Mouse (Mus musculus): ENCODE results near the gene Cntnap5a. TPM values are rescaled to one million over a fixed set of nuclear protein-coding genes. Genes with fewer than 3 reads are reported as not detected.

Cntnap5a gene
- polyA plus RNA-seq, 1 experiment, result not detected

DNA sequence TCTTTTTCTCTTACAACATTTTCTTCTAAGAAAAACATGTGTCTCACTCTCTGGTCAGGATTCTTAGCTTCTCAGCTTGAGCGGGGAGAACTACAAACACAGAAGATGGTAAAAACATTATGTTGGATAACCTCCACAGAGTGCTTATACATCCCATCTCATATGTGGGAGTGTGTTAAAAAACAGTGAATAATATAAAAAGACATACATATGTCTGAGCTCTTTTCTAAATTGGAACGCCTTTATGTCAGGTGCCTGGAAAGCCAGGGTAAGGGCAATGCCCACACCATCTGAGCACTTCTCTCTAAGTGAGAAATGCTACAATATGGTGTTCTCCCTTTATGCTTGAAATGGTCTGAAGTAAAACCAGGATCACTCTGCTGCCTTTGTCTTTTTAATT is 507.7 kb downstream of the Cntnap5a start:
- 78% methylated on average over 2 of the region's 2 CpGs for whole genome bisulfite sequencing
- H3K27ac ChIP-seq (ENCODE audit: control insufficient read depth, insufficient read depth, low read depth, low read length, poor library complexity), result no peak overlapping the region
- TF ChIP-seq CTCF (IDR thresholded peaks at IDR 0.05; ENCODE audit: control insufficient read depth, insufficient read depth, low read length), result no peak
- TF ChIP-seq POLR2A (IDR thresholded peaks at IDR 0.05; ENCODE audit: borderline replicate concordance, control insufficient read depth, low read depth, low read length), result no peak

DNA sequence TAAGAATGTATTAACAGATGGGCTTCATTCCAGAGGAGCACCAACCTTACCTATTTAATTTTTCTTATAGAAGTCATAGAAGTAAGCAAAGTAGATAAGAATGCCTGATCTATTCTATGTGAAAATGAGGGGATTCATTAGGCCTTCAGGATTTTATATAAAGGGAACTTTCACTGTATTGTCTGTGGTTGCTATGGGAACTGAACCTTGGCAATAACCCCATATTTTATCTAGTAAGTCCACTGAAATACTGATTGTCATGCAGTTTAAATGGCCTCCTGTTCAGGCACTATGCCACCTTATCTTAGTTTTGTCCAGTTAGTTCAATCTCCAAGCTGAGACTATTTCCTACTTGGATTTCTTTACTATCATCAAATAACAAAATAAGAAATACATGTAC is 532.3 kb downstream of the Cntnap5a start:
- TF ChIP-seq POLR2A (IDR thresholded peaks at IDR 0.05; ENCODE audit: borderline replicate concordance, control insufficient read depth, low read depth, low read length), result no peak
- no peak for TF ChIP-seq CTCF (IDR thresholded peaks at IDR 0.05; ENCODE audit: control insufficient read depth, insufficient read depth, low read length)
- Histone ChIP-seq H3K4me3 (replicated peaks; ENCODE audit: control insufficient read depth, low read depth, low read length) (no peak overlapping the region), H3K27ac (ENCODE audit: control insufficient read depth, insufficient read depth, low read depth, low read length, poor library complexity) (no peak overlapping the region), H3K4me1 (ENCODE audit: control insufficient read depth, insufficient read depth, low read length) (no peaks in the 10 kb centered on the region)

More for the DNA sequence above, 507.7 kb downstream of the Cntnap5a start:
- Histone ChIP-seq H3K4me1 (ENCODE audit: control insufficient read depth, insufficient read depth, low read length) (no peaks in the 10 kb centered on the region), H3K4me3 (replicated peaks; ENCODE audit: control insufficient read depth, low read depth, low read length) (no peak overlapping the region)

GRCm38 (mm10) chr1:116240538-116240937 is 556.0 kb downstream of the Cntnap5a start:
- Histone ChIP-seq H3K4me3 (replicated peaks; ENCODE audit: control insufficient read depth, low read depth, low read length) (no peak overlapping the region), H3K27ac (ENCODE audit: control insufficient read depth, insufficient read depth, low read depth, low read length, poor library complexity) (no peak overlapping the region), H3K4me1 (ENCODE audit: control insufficient read depth, insufficient read depth, low read length) (no peaks in the 10 kb centered on the region)
- TF ChIP-seq CTCF (IDR thresholded peaks at IDR 0.05; ENCODE audit: control insufficient read depth, insufficient read depth, low read length), result no peak
- TF ChIP-seq POLR2A (IDR thresholded peaks at IDR 0.05; ENCODE audit: borderline replicate concordance, control insufficient read depth, low read depth, low read length), result no peak

DNA sequence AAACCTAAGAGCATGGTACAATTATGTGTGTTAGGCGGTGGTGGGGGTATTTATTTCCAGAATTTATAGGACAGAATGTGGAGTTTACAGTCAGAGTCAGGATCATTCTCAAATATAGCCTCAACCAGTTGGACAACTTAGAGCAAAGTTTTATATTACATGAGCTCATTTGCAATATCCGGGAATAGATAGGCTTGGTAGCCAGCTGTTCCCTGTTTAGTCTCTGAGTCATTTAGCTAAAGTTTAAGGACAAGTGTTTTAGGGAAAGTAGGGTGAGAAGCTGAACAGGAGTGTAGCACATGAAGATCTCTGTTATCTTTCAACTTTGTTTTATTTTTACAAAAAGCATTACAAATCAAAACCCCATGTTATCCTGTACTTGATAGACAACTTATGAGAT is 559.3 kb downstream of the Cntnap5a start:
- no peak overlapping the region for H3K4me3 ChIP-seq (replicated peaks; ENCODE audit: control insufficient read depth, low read depth, low read length)
- no peak overlapping the region for H3K27ac ChIP-seq (ENCODE audit: control insufficient read depth, insufficient read depth, low read depth, low read length, poor library complexity)
- H3K4me1 ChIP-seq (ENCODE audit: control insufficient read depth, insufficient read depth, low read length), result no peaks in the 10 kb centered on the region
- TF ChIP-seq POLR2A (IDR thresholded peaks at IDR 0.05; ENCODE audit: borderline replicate concordance, control insufficient read depth, low read depth, low read length) (no peak), CTCF (IDR thresholded peaks at IDR 0.05; ENCODE audit: control insufficient read depth, insufficient read depth, low read length) (no peak)
- WGBS, result 83% methylated on average over 2 of the region's 2 CpGs

GRCm38 (mm10) chr1:116281144-116281543 is 596.6 kb downstream of the Cntnap5a start:
- TF ChIP-seq CTCF (IDR thresholded peaks at IDR 0.05; ENCODE audit: control insufficient read depth, insufficient read depth, low read length) (no peak), POLR2A (IDR thresholded peaks at IDR 0.05; ENCODE audit: borderline replicate concordance, control insufficient read depth, low read depth, low read length) (no peak)

GRCm38 (mm10) chr1:116283968-116284367 is 599.4 kb downstream of the Cntnap5a start:
- 65% methylated on average over 1 of the region's 1 CpGs for WGBS
- Histone ChIP-seq H3K27ac (ENCODE audit: control insufficient read depth, insufficient read depth, low read depth, low read length, poor library complexity) (no peak overlapping the region), H3K4me3 (replicated peaks; ENCODE audit: control insufficient read depth, low read depth, low read length) (no peak overlapping the region), H3K4me1 (ENCODE audit: control insufficient read depth, insufficient read depth, low read length) (no peaks in the 10 kb centered on the region)
- TF ChIP-seq POLR2A (IDR thresholded peaks at IDR 0.05; ENCODE audit: borderline replicate concordance, control insufficient read depth, low read depth, low read length), result no peak
- no peak for TF ChIP-seq CTCF (IDR thresholded peaks at IDR 0.05; ENCODE audit: control insufficient read depth, insufficient read depth, low read length)

More at GRCm38 (mm10) chr1:116281144-116281543, 596.6 kb downstream of the Cntnap5a start:
- Histone ChIP-seq H3K27ac (ENCODE audit: control insufficient read depth, insufficient read depth, low read depth, low read length, poor library complexity) (no peak overlapping the region), H3K4me1 (ENCODE audit: control insufficient read depth, insufficient read depth, low read length) (no peaks in the 10 kb centered on the region), H3K4me3 (replicated peaks; ENCODE audit: control insufficient read depth, low read depth, low read length) (no peak overlapping the region)

DNA sequence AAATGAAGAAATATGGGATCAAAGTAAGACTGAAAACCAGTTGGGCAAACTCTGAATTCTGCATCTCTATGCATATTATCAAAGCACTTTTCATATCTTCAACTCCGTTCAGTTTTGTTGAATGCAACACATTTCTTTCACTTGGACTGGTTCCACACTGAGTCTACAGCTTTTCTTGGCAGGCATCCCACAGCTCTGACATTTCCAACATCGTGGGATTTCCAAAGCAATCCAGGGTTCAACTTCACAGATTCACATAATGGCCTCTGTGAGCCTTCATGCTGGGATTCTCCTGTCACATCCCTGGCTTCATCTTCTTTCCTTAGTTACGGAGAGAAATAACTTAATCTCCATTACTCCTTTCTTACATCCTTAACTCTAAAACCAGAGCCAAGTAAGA is 622.0 kb downstream of the Cntnap5a start:
- 80% methylated on average over 3 of the region's 3 CpGs for WGBS
- TF ChIP-seq CTCF (IDR thresholded peaks at IDR 0.05; ENCODE audit: control insufficient read depth, insufficient read depth, low read length) (no peak), POLR2A (IDR thresholded peaks at IDR 0.05; ENCODE audit: borderline replicate concordance, control insufficient read depth, low read depth, low read length) (no peak)
- H3K4me1 ChIP-seq (ENCODE audit: control insufficient read depth, insufficient read depth, low read length), result no peaks in the 10 kb centered on the region
- H3K27ac ChIP-seq (ENCODE audit: control insufficient read depth, insufficient read depth, low read depth, low read length, poor library complexity), result no peak overlapping the region
- H3K4me3 ChIP-seq (replicated peaks; ENCODE audit: control insufficient read depth, low read depth, low read length), result no peak overlapping the region

- H3K4me1 ChIP-seq (ENCODE audit: control insufficient read depth, insufficient read depth, low read length), result no peaks in the 10 kb centered on the region
- H3K27ac ChIP-seq (ENCODE audit: control insufficient read depth, insufficient read depth, low read depth, low read length, poor library complexity), result no peak overlapping the region
- TF ChIP-seq CTCF (IDR thresholded peaks at IDR 0.05; ENCODE audit: control insufficient read depth, insufficient read depth, low read length) (no peak), POLR2A (IDR thresholded peaks at IDR 0.05; ENCODE audit: borderline replicate concordance, control insufficient read depth, low read depth, low read length) (no peak)
- no peak overlapping the region for H3K4me3 ChIP-seq (replicated peaks; ENCODE audit: control insufficient read depth, low read depth, low read length)
- 50% methylated on average over 3 of the region's 3 CpGs for WGBS
These were observed 627.0 kb downstream of the Cntnap5a start for GRCm38 (mm10) chr1:116311512-116311911.

GRCm38 (mm10) chr1:116313269-116313668 is 628.7 kb downstream of the Cntnap5a start:
- no peak overlapping the region for H3K27ac ChIP-seq (ENCODE audit: control insufficient read depth, insufficient read depth, low read depth, low read length, poor library complexity)
- no peak overlapping the region for H3K4me3 ChIP-seq (replicated peaks; ENCODE audit: control insufficient read depth, low read depth, low read length)
- H3K4me1 ChIP-seq (ENCODE audit: control insufficient read depth, insufficient read depth, low read length), result no peaks in the 10 kb centered on the region
- no peak for TF ChIP-seq CTCF (IDR thresholded peaks at IDR 0.05; ENCODE audit: control insufficient read depth, insufficient read depth, low read length)
- TF ChIP-seq POLR2A (IDR thresholded peaks at IDR 0.05; ENCODE audit: borderline replicate concordance, control insufficient read depth, low read depth, low read length), result no peak

Data from bone marrow, adult 2 months (tissue).